Mouse (Mus musculus) spleen, adult 2 months (tissue): ENCODE results near the gene Akap13.

Source experiments
- CTCF ChIP-seq: fragments of 200-500 bp; IDR thresholded peaks from 2 replicates; pipeline ENCODE4 v1.5.1; 2011; ENCODE audit warnings: mild to moderate bottlenecking, inconsistent platforms; ENCODE audit not compliant: insufficient read depth, insufficient read length, insufficient replicate concordance; ENCODE audit errors: extremely low read depth
- POLR2A ChIP-seq: fragments of 200-500 bp; IDR thresholded peaks from 2 replicates; pipeline ENCODE4 v1.6.1; 2011; ENCODE audit warnings: low read depth, low read length, inconsistent platforms

GRCm38 (mm10) chr7:75668396-75668795 is 213.1 kb downstream of the Akap13 start:
- TF ChIP-seq CTCF = no peak
- no peak for TF ChIP-seq POLR2A
